8 mouse cellular contexts compared by ENCODE assay signal in the genomic region with DNA sequence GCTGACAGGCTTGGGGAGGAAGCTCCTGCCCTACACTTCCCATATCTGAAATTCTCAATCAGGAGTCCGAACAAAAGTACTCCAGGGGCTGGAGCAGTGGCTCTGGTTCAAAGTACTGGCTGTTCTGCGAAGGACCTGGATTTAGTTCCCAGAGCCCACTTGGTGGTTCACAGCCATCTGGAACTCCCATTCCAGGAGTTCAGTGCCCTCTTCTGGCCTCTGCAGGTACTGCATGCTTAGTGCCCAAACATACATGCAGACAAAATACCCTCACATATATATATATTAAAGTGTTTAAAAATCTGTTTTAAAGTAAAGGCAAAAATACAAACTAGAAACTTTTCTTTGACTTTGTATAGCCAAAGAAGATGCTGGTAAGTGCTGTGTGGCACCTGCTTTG.
A peak's percentile ranks its signal among the peaks of the same experiment; 100 is the strongest.
DNase-seq lines count a peak whose midpoint lies in the region; ATAC-seq and TF ChIP-seq lines count a peak whose summit lies in the region.

No protein-coding gene starts in this region.

- ATAC-seq in heart, embryonic 12.5 days (ENCODE audit: insufficient number of reproducible peaks, low FRiP score) = no peak
- no peak for ATAC-seq in liver, embryonic 14.5 days (ENCODE audit: insufficient read depth)
- ATAC-seq in cerebellum, adult (ENCODE audit: insufficient number of reproducible peaks, low FRiP score, low TSS enrichment) = no peak

- H3K4me3 ChIP-seq in heart, embryonic 12.5 days = no peak overlapping the region
- H3K4me3 ChIP-seq in liver, embryonic 14.5 days (ENCODE audit: insufficient read depth in 1 of 2, low read depth in 2 of 2, low read length in 2 of 2) = no peak overlapping the region

- H3K9ac ChIP-seq in heart, embryonic 12.5 days = no peak overlapping the region
- H3K9ac ChIP-seq in liver, embryonic 14.5 days (replicated peaks) = no peak overlapping the region

- intact Hi-C loops in left cerebral cortex, postnatal 14 days (cut with DNase I) = no loop called here

- H3K9me3 ChIP-seq in heart, embryonic 12.5 days (replicated peaks) = no peaks in the 10 kb centered on the region
- H3K9me3 ChIP-seq in liver, embryonic 14.5 days (ENCODE audit: control insufficient read depth, low read length) = no peaks in the 10 kb centered on the region

- TF ChIP-seq CTCF in liver, embryonic 14.5 days (IDR thresholded peaks at IDR 0.05; ENCODE audit: low read depth) = peak; percentile 75

- H3K36me3 ChIP-seq in heart, embryonic 12.5 days = peaks cover 59% of the 10 kb centered on the region
- H3K36me3 ChIP-seq in liver, embryonic 14.5 days (replicated peaks; ENCODE audit: control insufficient read depth, insufficient read depth, low read depth) = peaks cover 6% of the 10 kb centered on the region; the same call in 1 of the 2 replicates

- peaks cover 42% of the 10 kb centered on the region for H3K4me1 ChIP-seq in heart, embryonic 12.5 days (replicated peaks)
- no peaks in the 10 kb centered on the region for H3K4me1 ChIP-seq in liver, embryonic 14.5 days (replicated peaks; ENCODE audit: control insufficient read depth in 2 of 2, insufficient read depth in 2 of 2, low read length in 1 of 2)

- DNase-seq in heart, postnatal 4 days = peak; percentile 56
- DNase-seq in A20 (ENCODE audit: low read depth, low spot score) = peak; percentile 46
- DNase-seq in T-cell, adult 2 months (ENCODE audit: low spot score) = peak; percentile 47
- peak in 2 of 3 experiments; percentile 10 to 17 for DNase-seq in liver, embryonic 14.5 days (ENCODE audit: low read depth in 3 of 3, low spot score in 3 of 3)
- DNase-seq in frontal cortex, postnatal 25 days (ENCODE audit: low spot score in 2 of 2) = no peak
- no peak for DNase-seq in left cerebral cortex, postnatal 14 days (ENCODE audit: low spot score in 2 of 2)

- H3K4me2 ChIP-seq in heart, embryonic 12.5 days = no peak overlapping the region
- no peak overlapping the region for H3K4me2 ChIP-seq in liver, embryonic 14.5 days (ENCODE audit: low read depth)

- no peak overlapping the region for H3K27ac ChIP-seq in heart, embryonic 12.5 days (ENCODE audit: poor library complexity, severe bottlenecking)
- no peak overlapping the region for H3K27ac ChIP-seq in liver, embryonic 14.5 days

- 91% methylated on average over 2 of the region's 2 CpGs for WGBS in heart, embryonic 12.5 days
- WGBS in liver, embryonic 14.5 days (ENCODE audit: insufficient replicate concordance) = 86% methylated on average over 2 of the region's 2 CpGs

- H3K27me3 ChIP-seq in heart, embryonic 12.5 days (replicated peaks) = no peaks in the 10 kb centered on the region
- H3K27me3 ChIP-seq in liver, embryonic 14.5 days (ENCODE audit: control insufficient read depth, insufficient read depth, low read length) = no peaks in the 10 kb centered on the region

- no peak for TF ChIP-seq EP300 in liver, embryonic 14.5 days (IDR thresholded peaks at IDR 0.05; ENCODE audit: low read depth)

Comparison
In these comparisons a context has a peak if more than half of its experiments do, and no peak if none do; other contexts are left out.
1. DNase-seq: peak in heart, postnatal 4 days (single experiment), A20 (single experiment), T-cell, adult 2 months (single experiment) and liver, embryonic 14.5 days (2 of 3); none in frontal cortex, postnatal 25 days (0 of 2) and left cerebral cortex, postnatal 14 days (0 of 2).